Mouse (Mus musculus) C2C12 (cell line): ENCODE results near the gene Lmna. TPM values are rescaled to one million over a fixed set of nuclear protein-coding genes. Genes with fewer than 3 reads are reported as not detected.
A peak's percentile ranks its signal among the peaks of the same experiment; 100 is the strongest.

Experiments
- H3K27me3 ChIP-seq: one replicate; pipeline ENCODE4 v1.6.1; 2011; ENCODE audit not compliant: control insufficient read depth, insufficient read depth, insufficient read length
- H3K36me3 ChIP-seq: one replicate; pipeline ENCODE4 v1.6.1; 2011; ENCODE audit not compliant: control insufficient read depth, insufficient read depth
- H3K4me3 ChIP-seq: one replicate; pipeline ENCODE4 v1.5.1; 2011; ENCODE audit warnings: mild to moderate bottlenecking, control low read depth; ENCODE audit not compliant: poor library complexity, insufficient read depth, severe bottlenecking
- H3K79me2 ChIP-seq: one replicate; pipeline ENCODE4 v1.6.1; 2011; ENCODE audit not compliant: control insufficient read depth, insufficient read depth
- H3K79me3 ChIP-seq: one replicate; pipeline ENCODE4 v1.6.1; 2011; ENCODE audit warnings: low read depth, control low read depth
- H3ac ChIP-seq: one replicate; pipeline ENCODE3; 2011; ENCODE audit warnings: low read depth; ENCODE audit not compliant: control insufficient read depth, insufficient read length
- CEBPB ChIP-seq: IDR thresholded peaks from one replicate; pipeline ENCODE4 v1.6.1; 2011; ENCODE audit warnings: low read depth, mild to moderate bottlenecking, control low read depth, moderate library complexity
- CTCF ChIP-seq: IDR thresholded peaks from one replicate; pipeline ENCODE4 v1.5.1; 2011; ENCODE audit not compliant: control insufficient read depth, insufficient read depth, insufficient read length
- FOSL1 ChIP-seq: IDR thresholded peaks from one replicate; pipeline ENCODE4 v1.8.0; 2011; ENCODE audit warnings: mild to moderate bottlenecking, low read length; ENCODE audit not compliant: poor library complexity, insufficient read depth, severe bottlenecking
- MAX ChIP-seq: IDR thresholded peaks from one replicate; pipeline ENCODE4 v1.6.1; 2011; ENCODE audit warnings: mild to moderate bottlenecking, control low read depth
- MYOD1 ChIP-seq: IDR thresholded peaks from one replicate; pipeline ENCODE4 v1.6.1; 2011; ENCODE audit warnings: low read depth; ENCODE audit not compliant: control insufficient read depth, insufficient read length
- MYOG ChIP-seq: IDR thresholded peaks from one replicate; pipeline ENCODE4 v1.6.1; 2011; ENCODE audit not compliant: control insufficient read depth, insufficient read length; ENCODE audit errors: extremely low read depth
- USF1 ChIP-seq: IDR thresholded peaks from one replicate; pipeline ENCODE4 v1.6.1; 2011; ENCODE audit warnings: low read depth, mild to moderate bottlenecking, control low read depth, moderate library complexity
- long read RNA-seq, 2 experiments: library from polyadenylated mRNA; unstranded; transcript quantifications; one replicate each; pipeline ENCODE4 v2.0.0; 2019 to 2020
- polyA plus RNA-seq: library from polyadenylated mRNA; unstranded; fragments of >200 nt; fragmentation: generic; extraction: Trizol; gene quantifications from one replicate; pipeline ENCODE4 v1.2.1, GENCODE M21; 2012; ENCODE audit warnings: missing spikeins

The Lmna gene
- 1,441 TPM for polyA plus RNA-seq
- long read RNA-seq, experiment 1, transcript Lmna-205 (3 exons, 3,948 nt) = minor isoform, 33 of 1,216 reads
- long read RNA-seq, experiment 1, transcript Lmna-207 (2 exons, 543 nt) = minor isoform, 9 of 1,216 reads
- long read RNA-seq, experiment 1, transcript Lmna-201 (12 exons, 3,156 nt) = minor isoform, 245 of 1,216 reads
- long read RNA-seq, experiment 1, transcript Lmna-203 (10 exons, 2,021 nt) = major isoform, 644 of 1,216 reads
- long read RNA-seq, experiment 1, partial matches to known transcripts = 172 of 1,216 reads
- long read RNA-seq, experiment 1, other reads (novel, unspliced or antisense) = 113 of 1,216 reads
- long read RNA-seq, experiment 2, transcript Lmna-201 (12 exons, 3,156 nt) = minor isoform, 7,028 of 15,600 reads
- long read RNA-seq, experiment 2, transcript Lmna-207 (2 exons, 543 nt) = minor isoform, 7 of 15,600 reads
- long read RNA-seq, experiment 2, transcript Lmna-203 (10 exons, 2,021 nt) = major isoform, 8,108 of 15,600 reads
- long read RNA-seq, experiment 2, partial matches to known transcripts = 186 of 15,600 reads
- long read RNA-seq, experiment 2, other reads (novel, unspliced or antisense) = 270 of 15,600 reads

DNA sequence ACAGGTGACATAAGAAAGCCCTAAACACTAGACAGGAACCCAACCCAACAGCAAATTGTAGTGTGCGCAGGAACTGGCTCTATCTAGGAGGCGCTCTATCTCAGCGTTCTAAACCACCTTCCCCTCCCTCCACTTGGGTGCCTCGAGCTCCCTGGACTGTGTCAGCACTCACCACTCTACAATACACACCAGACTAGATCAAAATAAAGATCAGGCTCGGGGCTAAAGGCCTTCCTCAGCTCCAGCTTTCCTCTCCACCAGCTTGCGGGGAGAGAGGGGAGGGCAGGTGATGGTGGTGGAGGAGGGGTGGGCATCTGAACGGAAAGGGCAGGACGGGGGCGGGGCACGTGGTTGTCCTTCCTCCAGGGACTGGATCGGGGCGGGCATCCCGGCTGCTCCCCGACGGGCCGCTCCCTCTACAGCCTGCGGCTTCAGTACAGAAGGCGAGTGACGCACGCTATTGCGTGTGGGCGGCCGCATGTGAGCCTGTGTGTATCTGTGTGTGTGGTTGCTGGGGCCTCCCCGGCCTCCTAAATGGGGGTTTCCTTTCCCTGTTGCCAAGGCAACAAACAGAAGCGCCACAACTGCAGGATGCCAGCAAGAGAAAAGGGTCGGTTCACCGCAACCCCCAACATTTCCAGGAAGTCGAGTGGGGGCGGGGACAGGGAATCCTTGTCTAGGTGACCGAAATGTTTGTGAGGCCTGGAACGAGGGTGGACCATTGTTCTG, at the start of gene Lmna:
Gene Lmna (minus strand): TSS at position 265 of the 729 bp plus-strand sequence.
- no peak for TF ChIP-seq MYOG
- TF ChIP-seq FOSL1 = no peak
- TF ChIP-seq CEBPB = peak; percentile 26
- peak; percentile 96 for TF ChIP-seq MAX
- peak; percentile 42 for TF ChIP-seq CTCF
- no peak for TF ChIP-seq MYOD1
- peak; percentile 71 for TF ChIP-seq USF1
- peak within 1 kb of the TSS; percentile 27 for H3K4me3 ChIP-seq
- no peaks in the 10 kb centered on the region for H3K36me3 ChIP-seq
- peaks cover 31% of the 10 kb centered on the region for H3K79me2 ChIP-seq
- H3K79me3 ChIP-seq = no peaks in the 10 kb centered on the region
- peak within 1 kb of the TSS; percentile 41 for H3ac ChIP-seq
- no peaks in the 10 kb centered on the region for H3K27me3 ChIP-seq

DNA sequence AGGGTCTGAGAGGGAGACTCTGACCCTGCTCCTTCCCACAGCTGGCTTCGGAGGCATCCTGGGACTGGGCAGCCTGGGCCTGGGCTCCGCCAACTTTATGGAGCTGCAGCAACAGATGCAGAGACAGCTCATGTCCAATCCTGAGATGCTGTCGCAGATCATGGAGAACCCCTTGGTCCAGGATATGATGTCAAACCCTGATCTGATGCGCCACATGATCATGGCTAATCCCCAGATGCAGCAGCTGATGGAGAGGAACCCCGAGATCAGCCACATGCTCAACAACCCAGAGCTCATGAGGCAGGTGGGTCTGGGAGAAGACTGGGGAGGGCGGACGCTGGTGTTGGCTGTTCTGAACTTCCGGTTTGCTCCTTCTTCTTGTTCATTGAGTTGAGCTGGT, 46.9 kb upstream of the Lmna start:
- peaks cover 32% of the 10 kb centered on the region for H3K79me3 ChIP-seq
- H3K27me3 ChIP-seq = no peaks in the 10 kb centered on the region
- peaks cover 59% of the 10 kb centered on the region for H3K79me2 ChIP-seq
- no peak overlapping the region for H3K4me3 ChIP-seq
- H3K36me3 ChIP-seq = peaks cover 59% of the 10 kb centered on the region
- TF ChIP-seq FOSL1 = no peak
- TF ChIP-seq MYOD1 = no peak
- no peak for TF ChIP-seq MAX
- no peak for TF ChIP-seq CTCF
- no peak for TF ChIP-seq USF1
- no peak for TF ChIP-seq CEBPB
- no peak for TF ChIP-seq MYOG
- no peak overlapping the region for H3ac ChIP-seq

GRCm38 (mm10) chr3:88555731-88556130, 46.0 kb upstream of the Lmna start:
- peaks cover 67% of the 10 kb centered on the region for H3K79me2 ChIP-seq
- no peak for TF ChIP-seq MYOD1
- TF ChIP-seq MYOG = no peak
- no peak for TF ChIP-seq USF1
- TF ChIP-seq CEBPB = no peak
- TF ChIP-seq FOSL1 = no peak
- no peak for TF ChIP-seq MAX
- TF ChIP-seq CTCF = no peak
- no peaks in the 10 kb centered on the region for H3K27me3 ChIP-seq
- H3ac ChIP-seq = no peak overlapping the region
- H3K36me3 ChIP-seq = peaks cover 50% of the 10 kb centered on the region
- no peak overlapping the region for H3K4me3 ChIP-seq
- H3K79me3 ChIP-seq = peaks cover 34% of the 10 kb centered on the region

DNA sequence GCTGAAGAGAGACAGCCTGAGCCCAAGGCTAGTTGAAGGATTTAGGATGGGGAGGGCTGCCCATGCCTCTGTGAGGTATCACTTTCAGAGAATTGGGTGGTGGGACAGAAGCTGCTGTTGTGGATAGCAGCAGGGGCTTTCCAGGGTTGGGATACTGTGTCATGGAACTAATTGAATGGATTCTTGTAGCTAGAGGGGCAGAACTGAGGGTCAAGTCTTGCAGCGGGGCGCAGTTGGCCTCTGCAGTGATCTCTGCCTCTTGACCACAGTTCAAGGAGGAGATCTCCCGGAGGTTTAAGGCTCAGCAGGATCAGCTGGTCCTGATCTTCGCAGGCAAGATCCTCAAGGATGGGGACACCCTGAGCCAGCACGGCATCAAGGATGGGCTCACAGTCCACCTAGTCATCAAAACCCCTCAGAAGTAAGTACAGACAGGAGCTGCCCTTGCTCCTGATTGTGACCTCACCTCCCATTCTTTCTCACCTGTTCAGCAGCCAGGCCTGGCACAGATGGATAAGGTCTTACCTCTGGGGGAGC, 45.4 kb upstream of the Lmna start:
- no peaks in the 10 kb centered on the region for H3K27me3 ChIP-seq
- no peak overlapping the region for H3ac ChIP-seq
- TF ChIP-seq CTCF = no peak
- TF ChIP-seq FOSL1 = no peak
- no peak for TF ChIP-seq MAX
- TF ChIP-seq CEBPB = no peak
- TF ChIP-seq MYOG = no peak
- TF ChIP-seq MYOD1 = no peak
- TF ChIP-seq USF1 = no peak
- no peak overlapping the region for H3K4me3 ChIP-seq
- peaks cover 44% of the 10 kb centered on the region for H3K36me3 ChIP-seq
- peaks cover 34% of the 10 kb centered on the region for H3K79me3 ChIP-seq
- H3K79me2 ChIP-seq = peaks cover 67% of the 10 kb centered on the region
